Mouse (Mus musculus): ENCODE data around the gene Sectm1b. TPM values are rescaled to one million over a fixed set of nuclear protein-coding genes. Genes with fewer than 3 reads are reported as not detected.
"Not testable (repeated sequence)": the region's sequence is repeated elsewhere in the genome, so short reads cannot be mapped to it uniquely, and the experiment has no call there.

The Sectm1b gene
- total and polyA plus RNA-seq, 3 experiments, result not detected

DNA sequence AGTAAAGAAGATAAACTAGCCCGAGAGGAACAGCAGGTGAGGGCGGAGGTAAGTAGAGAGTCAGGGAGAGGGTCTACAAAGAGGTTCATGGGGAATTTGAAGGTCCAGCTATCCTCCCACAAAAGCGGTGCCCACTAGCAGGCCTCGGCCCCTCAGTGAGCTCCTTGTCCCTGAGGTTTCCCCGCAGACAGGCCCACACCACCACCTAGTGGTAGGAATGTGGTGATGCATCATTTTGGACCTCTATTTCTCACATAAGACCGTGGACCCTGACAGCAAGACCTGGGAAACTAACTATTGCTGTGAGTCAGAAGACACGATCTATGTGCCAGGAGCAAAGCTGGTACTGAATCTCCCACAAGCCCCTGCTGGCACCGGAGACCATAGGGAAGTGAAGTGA, 9.8 kb downstream of the Sectm1b start:
- H3K4me1 ChIP-seq (ENCODE audit: control insufficient read depth, insufficient read depth, low read length), result no peaks in the 10 kb centered on the region; the same call in 1 of the 2 replicates
- WGBS, result 21% methylated on average over 8 of the region's 8 CpGs
- TF ChIP-seq CTCF (IDR thresholded peaks at IDR 0.05), result peak; percentile 98; the same call in 1 of the 2 replicates
- TF ChIP-seq EP300 (IDR thresholded peaks at IDR 0.05; ENCODE audit: insufficient read depth, low read depth, low read length), result 0 out of 2 replicates have a peak, but pooled peaks have one; percentile 52
- TF ChIP-seq POLR2A (IDR thresholded peaks at IDR 0.05; ENCODE audit: insufficient read depth, low read depth, low read length), result no peak
- intact Hi-C loops (cut with DNase I), result no loop called here
- no peaks in the 10 kb centered on the region for H3K79me2 ChIP-seq (replicated peaks; ENCODE audit: control insufficient read depth, insufficient read depth, low read length)
- no peak overlapping the region for H3K27ac ChIP-seq
- DNase-seq, result peak; percentile 69 to 79
- H3K27me3 ChIP-seq (ENCODE audit: control insufficient read depth, insufficient read depth, low read length), result no peaks in the 10 kb centered on the region
- H3K4me3 ChIP-seq, result no peak overlapping the region
- H3K36me3 ChIP-seq (ENCODE audit: control insufficient read depth, insufficient read depth, low read length), result no peaks in the 10 kb centered on the region
- H3K9ac ChIP-seq (ENCODE audit: low read depth, low read length), result no peak overlapping the region

DNA sequence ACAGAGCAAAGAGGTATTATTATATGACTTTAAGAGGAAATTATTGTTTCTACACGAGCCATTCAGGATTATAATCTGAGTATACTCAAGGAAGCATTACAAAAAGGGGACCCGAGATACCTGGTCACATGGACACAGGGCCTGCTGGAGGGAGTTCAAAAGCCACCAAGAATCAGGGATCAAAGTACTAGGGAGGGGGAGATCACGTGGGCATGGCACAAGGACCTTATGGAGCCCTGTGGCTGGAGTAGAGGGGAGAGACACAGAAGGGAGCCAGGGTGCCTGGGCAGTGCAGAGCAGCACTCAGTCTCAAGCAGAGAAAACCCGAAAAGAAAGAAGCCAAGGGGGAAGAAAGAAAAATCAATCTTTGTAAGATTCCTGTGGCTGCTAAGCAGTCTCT, 11.0 kb downstream of the Sectm1b start:
- no peak for TF ChIP-seq POLR2A (IDR thresholded peaks at IDR 0.05; ENCODE audit: insufficient read depth, low read depth, low read length)
- TF ChIP-seq EP300 (IDR thresholded peaks at IDR 0.05; ENCODE audit: insufficient read depth, low read depth, low read length), result no peak
- no peak for TF ChIP-seq CTCF (IDR thresholded peaks at IDR 0.05)
- Histone ChIP-seq H3K79me2 (replicated peaks; ENCODE audit: control insufficient read depth, insufficient read depth, low read length) (no peaks in the 10 kb centered on the region), H3K4me1 (ENCODE audit: control insufficient read depth, insufficient read depth, low read length) (no peaks in the 10 kb centered on the region; the same call in 1 of the 2 replicates), H3K27ac (no peak overlapping the region), H3K36me3 (ENCODE audit: control insufficient read depth, insufficient read depth, low read length) (no peaks in the 10 kb centered on the region), H3K9ac (ENCODE audit: low read depth, low read length) (no peak overlapping the region), H3K27me3 (ENCODE audit: control insufficient read depth, insufficient read depth, low read length) (no peaks in the 10 kb centered on the region), H3K4me3 (no peak overlapping the region)
- 73% methylated on average over 4 of the region's 4 CpGs for WGBS
- DNase-seq, result no peak
- intact Hi-C loops (cut with DNase I), result no loop called here

DNA sequence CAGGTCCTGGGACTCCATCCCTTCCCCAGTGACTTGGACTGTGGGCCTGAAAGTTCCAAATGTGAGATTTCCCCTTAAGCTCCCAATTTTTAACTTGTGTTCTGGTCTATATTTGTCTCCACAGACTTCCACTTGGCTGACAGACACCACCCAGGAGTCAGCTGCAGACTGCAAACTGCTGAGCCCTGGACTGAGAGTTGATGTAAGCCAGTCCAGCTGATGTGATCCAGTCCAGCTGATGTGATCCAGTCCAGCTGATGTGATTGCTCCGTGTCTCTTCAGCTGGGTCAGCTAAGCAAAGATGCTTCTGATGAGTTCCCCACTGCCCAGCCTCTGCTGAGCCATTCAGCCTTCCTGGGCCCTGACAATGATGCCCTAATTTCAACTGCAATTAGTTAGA, 11.6 kb downstream of the Sectm1b start:
- Histone ChIP-seq H3K4me3 (no peak overlapping the region), H3K4me1 (ENCODE audit: control insufficient read depth, insufficient read depth, low read length) (no peaks in the 10 kb centered on the region; the same call in 1 of the 2 replicates), H3K36me3 (ENCODE audit: control insufficient read depth, insufficient read depth, low read length) (no peaks in the 10 kb centered on the region), H3K79me2 (replicated peaks; ENCODE audit: control insufficient read depth, insufficient read depth, low read length) (no peaks in the 10 kb centered on the region), H3K27ac (no peak overlapping the region), H3K27me3 (ENCODE audit: control insufficient read depth, insufficient read depth, low read length) (no peaks in the 10 kb centered on the region), H3K9ac (ENCODE audit: low read depth, low read length) (no peak overlapping the region)
- 44% methylated on average over 1 of the region's 1 CpGs for WGBS
- intact Hi-C loops (cut with DNase I), result no loop called here
- no peak for DNase-seq
- TF ChIP-seq POLR2A (IDR thresholded peaks at IDR 0.05; ENCODE audit: insufficient read depth, low read depth, low read length), result no peak
- TF ChIP-seq EP300 (IDR thresholded peaks at IDR 0.05; ENCODE audit: insufficient read depth, low read depth, low read length), result no peak
- no peak for TF ChIP-seq CTCF (IDR thresholded peaks at IDR 0.05)

DNA sequence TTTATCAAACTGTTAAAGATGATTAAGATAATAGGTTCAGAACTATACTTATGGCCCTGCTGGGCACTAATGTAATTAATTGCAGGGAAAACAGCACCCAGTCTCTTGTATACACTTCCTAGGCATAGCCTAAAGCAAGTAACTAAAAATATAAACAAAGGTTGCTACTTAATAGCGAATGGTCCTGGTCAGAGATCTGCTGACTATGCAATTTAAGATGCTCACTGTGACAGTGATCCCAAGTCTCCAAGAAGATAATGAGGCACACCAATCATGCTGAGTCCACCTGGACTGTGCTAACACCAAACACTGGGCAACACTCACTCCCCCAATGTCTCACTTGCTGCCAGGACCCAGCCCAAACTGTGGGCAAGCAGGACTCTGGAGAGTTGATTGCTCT, 13.5 kb downstream of the Sectm1b start:
- Histone ChIP-seq H3K79me2 (replicated peaks; ENCODE audit: control insufficient read depth, insufficient read depth, low read length) (no peaks in the 10 kb centered on the region), H3K36me3 (ENCODE audit: control insufficient read depth, insufficient read depth, low read length) (no peaks in the 10 kb centered on the region), H3K9ac (ENCODE audit: low read depth, low read length) (no peak overlapping the region), H3K27ac (no peak overlapping the region), H3K27me3 (ENCODE audit: control insufficient read depth, insufficient read depth, low read length) (no peaks in the 10 kb centered on the region), H3K4me1 (ENCODE audit: control insufficient read depth, insufficient read depth, low read length) (no peaks in the 10 kb centered on the region; the same call in 1 of the 2 replicates), H3K4me3 (no peak overlapping the region)
- WGBS, result 79% methylated on average over 1 of the region's 1 CpGs
- intact Hi-C loops (cut with DNase I), result loop anchor here (10.0 kb wide), 1 partner anchor 325 kb away; the partner anchor contains the start of genes Dcxr and Rac3
- DNase-seq, result no peak
- TF ChIP-seq CTCF (IDR thresholded peaks at IDR 0.05), result no peak

DNA sequence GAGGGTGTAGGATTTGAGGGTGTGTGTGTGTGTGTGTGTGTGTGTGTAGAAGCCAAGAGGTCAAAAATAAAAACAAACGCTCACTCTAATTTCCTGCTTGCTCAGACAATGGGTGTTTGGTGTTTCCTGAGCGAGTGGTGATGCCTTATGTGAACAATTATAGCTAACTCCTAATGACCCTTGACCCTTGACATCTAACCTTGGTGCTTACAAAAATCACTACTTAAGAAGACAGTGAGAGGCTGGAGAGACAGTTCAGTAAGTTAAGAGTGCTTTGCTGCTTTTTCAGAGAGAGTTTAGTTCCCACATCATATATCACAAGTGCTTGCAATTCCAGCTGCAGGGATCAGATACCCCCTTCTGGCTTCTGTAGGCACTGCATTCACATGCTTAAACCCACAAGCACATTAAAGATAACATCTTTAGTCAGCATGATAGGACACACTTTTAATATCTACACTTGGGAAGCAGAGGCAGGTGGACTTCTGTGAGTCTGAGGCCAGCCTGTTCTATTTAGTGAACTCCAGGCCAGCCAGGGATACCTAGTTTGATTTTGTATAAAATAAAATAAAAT, 15.5 kb downstream of the Sectm1b start:
- no peaks in the 10 kb centered on the region for H3K36me3 ChIP-seq (ENCODE audit: control insufficient read depth, insufficient read depth, low read length)

DNA sequence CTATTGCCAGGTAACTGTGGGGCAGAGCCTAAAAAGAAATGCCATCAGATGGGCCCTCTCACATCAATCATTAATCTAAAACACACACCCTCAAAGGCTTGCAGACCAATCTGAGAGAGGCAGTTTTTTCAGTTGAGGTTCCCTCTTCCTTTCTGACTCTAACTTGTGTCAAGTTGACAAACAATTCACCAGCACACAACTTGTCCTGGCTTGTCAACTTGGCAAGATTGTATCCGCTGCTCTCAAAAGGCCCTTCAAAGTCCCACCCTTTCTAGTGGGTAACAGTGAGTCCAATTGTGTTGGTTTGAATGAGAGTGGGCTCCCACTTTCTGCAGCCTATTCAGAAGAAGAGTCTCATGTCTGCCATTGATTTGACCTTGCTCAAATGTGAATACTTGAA, 18.1 kb downstream of the Sectm1b start:
- no peak overlapping the region for H3K9ac ChIP-seq (ENCODE audit: low read depth, low read length)
- no peak overlapping the region for H3K27ac ChIP-seq
- TF ChIP-seq POLR2A (IDR thresholded peaks at IDR 0.05; ENCODE audit: insufficient read depth, low read depth, low read length) (no peak), CTCF (IDR thresholded peaks at IDR 0.05) (no peak), EP300 (IDR thresholded peaks at IDR 0.05; ENCODE audit: insufficient read depth, low read depth, low read length) (no peak)
- H3K4me3 ChIP-seq, result no peak overlapping the region
- 85% methylated on average over 1 of the region's 1 CpGs for WGBS
- H3K79me2 ChIP-seq (replicated peaks; ENCODE audit: control insufficient read depth, insufficient read depth, low read length), result no peaks in the 10 kb centered on the region
- DNase-seq, result no peak
- no peaks in the 10 kb centered on the region for H3K27me3 ChIP-seq (ENCODE audit: control insufficient read depth, insufficient read depth, low read length)
- no peaks in the 10 kb centered on the region for H3K4me1 ChIP-seq (ENCODE audit: control insufficient read depth, insufficient read depth, low read length)
- intact Hi-C loops (cut with DNase I), result loop anchor here (10.0 kb wide), 1 partner anchor 320 kb away; the partner anchor contains the start of genes Dcxr and Rac3
- H3K36me3 ChIP-seq (ENCODE audit: control insufficient read depth, insufficient read depth, low read length), result no peaks in the 10 kb centered on the region

More for the DNA sequence above, 15.5 kb downstream of the Sectm1b start:
- TF ChIP-seq CTCF (IDR thresholded peaks at IDR 0.05) (peak; percentile 54), POLR2A (IDR thresholded peaks at IDR 0.05; ENCODE audit: insufficient read depth, low read depth, low read length) (no peak)
- Histone ChIP-seq H3K4me3 (no peak overlapping the region), H3K27me3 (ENCODE audit: control insufficient read depth, insufficient read depth, low read length) (no peaks in the 10 kb centered on the region), H3K9ac (ENCODE audit: low read depth, low read length) (no peak overlapping the region), H3K4me1 (ENCODE audit: control insufficient read depth, insufficient read depth, low read length) (no peaks in the 10 kb centered on the region), H3K79me2 (replicated peaks; ENCODE audit: control insufficient read depth, insufficient read depth, low read length) (no peaks in the 10 kb centered on the region), H3K27ac (no peak overlapping the region)
- no peak for DNase-seq
- intact Hi-C loops (cut with DNase I), result loop anchor here (10.0 kb wide), 1 partner anchor 323 kb away; the partner anchor contains the start of genes Dcxr and Rac3
- 49% methylated on average over 2 of the region's 2 CpGs for WGBS

DNA sequence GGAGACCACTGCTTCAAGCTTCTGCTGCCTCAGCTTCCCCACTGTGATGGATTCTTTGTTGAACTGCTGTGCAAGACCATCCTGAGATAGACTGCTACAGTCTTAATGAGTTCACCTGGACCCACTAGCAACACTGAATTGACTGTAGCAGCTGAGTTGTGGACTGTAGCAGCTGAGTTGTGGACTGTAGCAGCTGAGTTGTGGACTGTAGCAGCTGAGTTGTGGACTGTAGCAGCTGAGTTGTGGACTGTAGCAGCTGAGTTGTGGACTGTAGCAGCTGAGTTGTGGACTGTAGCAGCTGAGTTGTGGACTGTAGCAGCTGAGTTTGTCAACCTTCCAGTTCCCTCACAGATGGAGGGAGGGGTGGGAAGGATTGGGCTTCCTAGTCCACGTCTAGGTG, 20.3 kb downstream of the Sectm1b start:
- H3K4me3 ChIP-seq; H3K79me2 ChIP-seq (replicated peaks; ENCODE audit: control insufficient read depth, insufficient read depth, low read length); H3K9ac ChIP-seq (ENCODE audit: low read depth, low read length); H3K27ac ChIP-seq; H3K36me3 ChIP-seq (ENCODE audit: control insufficient read depth, insufficient read depth, low read length); H3K4me1 ChIP-seq (ENCODE audit: control insufficient read depth, insufficient read depth, low read length); DNase-seq; H3K27me3 ChIP-seq (ENCODE audit: control insufficient read depth, insufficient read depth, low read length): not testable (repeated sequence)
- 45% methylated on average over 1 of the region's 1 CpGs for WGBS
- intact Hi-C loops (cut with DNase I), result loop anchor here (10.0 kb wide), 1 partner anchor 318 kb away; the partner anchor contains the start of genes Dcxr and Rac3

All from heart, adult 2 months (tissue).